Mouse (Mus musculus): ENCODE measurements around the gene Tinag.

- TF ChIP-seq BHLHE40 (IDR thresholded peaks at IDR 0.05; ENCODE audit: borderline replicate concordance, low read depth, low read length) = no peak
- no peak for TF ChIP-seq ZNF384 (IDR thresholded peaks at IDR 0.05; ENCODE audit: low read depth, low read length)
- TF ChIP-seq KAT2A (conservative IDR thresholded peaks at IDR 0.05; ENCODE audit: low read depth, low read length) = no peak
- TF ChIP-seq GATA1 (IDR thresholded peaks at IDR 0.05; ENCODE audit: low read depth, low read length) = no peak
- TF ChIP-seq POLR2A (IDR thresholded peaks at IDR 0.05; ENCODE audit: control insufficient read depth in 1 of 2, insufficient read depth in 1 of 2, low read depth in 1 of 2, low read length in 2 of 2, poor library complexity in 1 of 2) = no peak
- TF ChIP-seq CTCF (IDR thresholded peaks at IDR 0.05 in 2 of 3, conservative IDR thresholded peaks at IDR 0.05 in 1 of 3; ENCODE audit: control insufficient read depth in 1 of 3, insufficient read depth in 1 of 3, low read depth in 2 of 3, low read length in 3 of 3, poor library complexity in 1 of 3, severe bottlenecking in 1 of 3) = no peak
- no peak for TF ChIP-seq CHD2 (IDR thresholded peaks at IDR 0.05; ENCODE audit: low read length)
- no peak for TF ChIP-seq EP300 (IDR thresholded peaks at IDR 0.05; ENCODE audit: low read depth in 1 of 2, low read length in 2 of 2)
- TF ChIP-seq TAL1 (IDR thresholded peaks at IDR 0.05; ENCODE audit: low read length) = no peak
- no peak for TF ChIP-seq GABPA (IDR thresholded peaks at IDR 0.05; ENCODE audit: low read depth, low read length)
- TF ChIP-seq NELFE (IDR thresholded peaks at IDR 0.05; ENCODE audit: low read depth, low read length) = no peak
- no peak for TF ChIP-seq E2F4 (IDR thresholded peaks at IDR 0.05; ENCODE audit: borderline replicate concordance, low read depth, low read length)
- TF ChIP-seq ELF1 (IDR thresholded peaks at IDR 0.05; ENCODE audit: low read depth, low read length) = no peak
Measured at GRCm38 (mm10) chr9:77046067-77046715, 597 bp upstream of the Tinag start.
